Mouse (Mus musculus): ENCODE data around the gene B4gat1. TPM values are rescaled to one million over a fixed set of nuclear protein-coding genes. Genes with fewer than 3 reads are reported as not detected.

The B4gat1 gene
- polyA plus RNA-seq, 1 experiment from 2014 or later: 48.2 TPM

GRCm38 (mm10) chr19:5060365-5061330, 22.0 kb downstream of the B4gat1 start:
- ATAC-seq (ENCODE audit: insufficient number of reproducible peaks, low FRiP score): no peak
- Histone ChIP-seq H3K4me2 (no peak overlapping the region), H3K36me3 (no peaks in the 10 kb centered on the region), H3K4me1 (replicated peaks) (peaks cover 49% of the 10 kb centered on the region), H3K9ac (no peak overlapping the region), H3K27ac (ENCODE audit: poor library complexity, severe bottlenecking) (peak overlapping the region; percentile 2; the same call in 1 of the 2 replicates), H3K27me3 (replicated peaks) (no peaks in the 10 kb centered on the region), H3K4me3 (no peak overlapping the region), H3K9me3 (replicated peaks) (no peaks in the 10 kb centered on the region)
- 46% methylated on average over 5 of the region's 5 CpGs for WGBS

GRCm38 (mm10) chr19:5062041-5062440, 23.4 kb downstream of the B4gat1 start:
- WGBS: 82% methylated on average over 5 of the region's 5 CpGs
- Histone ChIP-seq H3K9me3 (replicated peaks) (no peaks in the 10 kb centered on the region), H3K4me3 (no peak overlapping the region), H3K9ac (no peak overlapping the region), H3K27me3 (replicated peaks) (no peaks in the 10 kb centered on the region), H3K4me2 (no peak overlapping the region), H3K27ac (ENCODE audit: poor library complexity, severe bottlenecking) (no peak overlapping the region), H3K4me1 (replicated peaks) (peaks cover 53% of the 10 kb centered on the region), H3K36me3 (no peaks in the 10 kb centered on the region)
- no peak for ATAC-seq (ENCODE audit: insufficient number of reproducible peaks, low FRiP score)

- Histone ChIP-seq H3K9ac (no peak overlapping the region), H3K27me3 (replicated peaks) (no peaks in the 10 kb centered on the region), H3K9me3 (replicated peaks) (no peaks in the 10 kb centered on the region), H3K4me3 (no peak overlapping the region), H3K36me3 (no peaks in the 10 kb centered on the region), H3K4me2 (no peak overlapping the region), H3K4me1 (replicated peaks) (peaks cover 57% of the 10 kb centered on the region), H3K27ac (ENCODE audit: poor library complexity, severe bottlenecking) (no peak overlapping the region)
- no peak for ATAC-seq (ENCODE audit: insufficient number of reproducible peaks, low FRiP score)
- WGBS: 62% methylated on average over 6 of the region's 6 CpGs
Observed at GRCm38 (mm10) chr19:5062446-5062845, 23.8 kb downstream of the B4gat1 start.

- peaks cover 60% of the 10 kb centered on the region for H3K4me1 ChIP-seq (replicated peaks)
- H3K27ac ChIP-seq (ENCODE audit: poor library complexity, severe bottlenecking): no peak overlapping the region
- H3K4me3 ChIP-seq: no peak overlapping the region
- 0 out of 2 replicates have a peak overlapping the region, but pooled peaks have one; percentile 13 for H3K4me2 ChIP-seq
- ATAC-seq (ENCODE audit: insufficient number of reproducible peaks, low FRiP score): no peak
- peaks cover 15% of the 10 kb centered on the region for H3K27me3 ChIP-seq (replicated peaks)
- H3K36me3 ChIP-seq: no peaks in the 10 kb centered on the region
- H3K9me3 ChIP-seq (replicated peaks): no peaks in the 10 kb centered on the region
- WGBS: 49% methylated on average over 7 of the region's 7 CpGs
- no peak overlapping the region for H3K9ac ChIP-seq
Observed at GRCm38 (mm10) chr19:5065104-5065503, 26.5 kb downstream of the B4gat1 start.

GRCm38 (mm10) chr19:5067040-5067799, 28.6 kb downstream of the B4gat1 start:
- H3K4me3 ChIP-seq: peak overlapping the region; percentile 58
- H3K4me2 ChIP-seq: peak overlapping the region; percentile 96
- peaks cover 62% of the 10 kb centered on the region for H3K4me1 ChIP-seq (replicated peaks)
- 6% methylated on average over 15 of the region's 15 CpGs for WGBS
- peaks cover 19% of the 10 kb centered on the region for H3K27me3 ChIP-seq (replicated peaks)
- H3K36me3 ChIP-seq: no peaks in the 10 kb centered on the region
- H3K9me3 ChIP-seq (replicated peaks): no peaks in the 10 kb centered on the region
- peak overlapping the region; percentile 46; the same call in 1 of the 2 replicates for H3K9ac ChIP-seq
- peak overlapping the region; percentile 72 for H3K27ac ChIP-seq (ENCODE audit: poor library complexity, severe bottlenecking)
- peak; percentile 16; the same call in 1 of the 2 replicates for ATAC-seq (ENCODE audit: insufficient number of reproducible peaks, low FRiP score)

- peaks cover 70% of the 10 kb centered on the region for H3K4me1 ChIP-seq (replicated peaks)
- peaks cover 19% of the 10 kb centered on the region for H3K27me3 ChIP-seq (replicated peaks)
- peak within 1 kb of the TSS; percentile 96 for H3K4me2 ChIP-seq
- H3K9ac ChIP-seq: peak within 1 kb of the TSS; percentile 85
- peak; percentile 67 for ATAC-seq (ENCODE audit: insufficient number of reproducible peaks, low FRiP score)
- peak within 1 kb of the TSS; percentile 72 for H3K27ac ChIP-seq (ENCODE audit: poor library complexity, severe bottlenecking)
- 1% methylated on average over 55 of the region's 56 CpGs for WGBS
- peak within 1 kb of the TSS; percentile 58 for H3K4me3 ChIP-seq
- H3K36me3 ChIP-seq: no peaks in the 10 kb centered on the region
- no peaks in the 10 kb centered on the region for H3K9me3 ChIP-seq (replicated peaks)
Observed at GRCm38 (mm10) chr19:5067867-5068569, 29.4 kb downstream of the B4gat1 start, which contains the start of gene Cd248. Cd248 (plus strand) TSS chr19:5068078.

GRCm38 (mm10) chr19:5068570-5069234, 30.1 kb downstream of the B4gat1 start:
- H3K4me1 ChIP-seq (replicated peaks): peaks cover 71% of the 10 kb centered on the region
- ATAC-seq (ENCODE audit: insufficient number of reproducible peaks, low FRiP score): no peak
- peaks cover 20% of the 10 kb centered on the region for H3K27me3 ChIP-seq (replicated peaks)
- no peaks in the 10 kb centered on the region for H3K36me3 ChIP-seq
- no peaks in the 10 kb centered on the region for H3K9me3 ChIP-seq (replicated peaks)
- peak overlapping the region; percentile 96 for H3K4me2 ChIP-seq
- H3K27ac ChIP-seq (ENCODE audit: poor library complexity, severe bottlenecking): no peak overlapping the region
- WGBS: 43% methylated on average over 21 of the region's 21 CpGs
- H3K4me3 ChIP-seq: peak overlapping the region; percentile 58
- peak overlapping the region; percentile 85 for H3K9ac ChIP-seq

- peaks cover 28% of the 10 kb centered on the region for H3K27me3 ChIP-seq (replicated peaks)
- no peak for ATAC-seq (ENCODE audit: insufficient number of reproducible peaks, low FRiP score)
- H3K4me3 ChIP-seq: peak overlapping the region; percentile 58
- peaks cover 70% of the 10 kb centered on the region for H3K4me1 ChIP-seq (replicated peaks)
- H3K27ac ChIP-seq (ENCODE audit: poor library complexity, severe bottlenecking): no peak overlapping the region
- no peaks in the 10 kb centered on the region for H3K9me3 ChIP-seq (replicated peaks)
- H3K36me3 ChIP-seq: no peaks in the 10 kb centered on the region
- 80% methylated on average over 5 of the region's 5 CpGs for WGBS
- peak overlapping the region; percentile 96 for H3K4me2 ChIP-seq
- peak overlapping the region; percentile 6; the same call in 1 of the 2 replicates for H3K9ac ChIP-seq
Observed at GRCm38 (mm10) chr19:5069486-5069885, 30.9 kb downstream of the B4gat1 start.

- ATAC-seq (ENCODE audit: insufficient number of reproducible peaks, low FRiP score): no peak
- no peak overlapping the region for H3K27ac ChIP-seq (ENCODE audit: poor library complexity, severe bottlenecking)
- H3K9me3 ChIP-seq (replicated peaks): no peaks in the 10 kb centered on the region
- peak overlapping the region; percentile 96 for H3K4me2 ChIP-seq
- 76% methylated on average over 7 of the region's 7 CpGs for WGBS
- no peaks in the 10 kb centered on the region for H3K36me3 ChIP-seq
- H3K4me1 ChIP-seq (replicated peaks): peaks cover 65% of the 10 kb centered on the region
- H3K9ac ChIP-seq: peak overlapping the region; percentile 6
- H3K4me3 ChIP-seq: no peak overlapping the region; the same call in 1 of the 2 replicates
- H3K27me3 ChIP-seq (replicated peaks): peaks cover 32% of the 10 kb centered on the region
Observed at GRCm38 (mm10) chr19:5069978-5070377, 31.4 kb downstream of the B4gat1 start.

- ATAC-seq (ENCODE audit: insufficient number of reproducible peaks, low FRiP score): no peak
- 12% methylated on average over 11 of the region's 11 CpGs for WGBS
- Histone ChIP-seq H3K27ac (ENCODE audit: poor library complexity, severe bottlenecking) (peak overlapping the region; percentile 59), H3K9me3 (replicated peaks) (no peaks in the 10 kb centered on the region), H3K27me3 (replicated peaks) (peaks cover 33% of the 10 kb centered on the region), H3K4me1 (replicated peaks) (peaks cover 58% of the 10 kb centered on the region), H3K4me3 (peak overlapping the region; percentile 48), H3K36me3 (no peaks in the 10 kb centered on the region), H3K9ac (peak overlapping the region; percentile 27; the same call in 1 of the 2 replicates), H3K4me2 (peak overlapping the region; percentile 96)
Observed at GRCm38 (mm10) chr19:5071077-5071476, 32.5 kb downstream of the B4gat1 start.
